Mouse (Mus musculus) G1E (cell line): ENCODE results near the gene Dpp4.

Source experiments
- CTCF ChIP-seq: IDR thresholded peaks from 2 replicates; pipeline ENCODE4 v1.5.1; 2012; ENCODE audit warnings: low read depth, low read length, inconsistent platforms, mixed read lengths
- TAL1 ChIP-seq: conservative IDR thresholded peaks from 2 replicates; pipeline ENCODE4 v1.6.1; 2012; ENCODE audit warnings: low read depth, low read length, inconsistent platforms, mixed read lengths

GRCm38 (mm10) chr2:62360872-62361271 is 51.2 kb downstream of the Dpp4 start:
- TF ChIP-seq TAL1: no peak
- no peak for TF ChIP-seq CTCF
